Mouse (Mus musculus): ENCODE data around the gene Tssk4. TPM values are rescaled to one million over a fixed set of nuclear protein-coding genes. Genes with fewer than 3 reads are reported as not detected.

Gene Tssk4
- polyA plus RNA-seq (2012; ENCODE audit: insufficient read depth, insufficient read length, missing spikeins), result not detected in 2 replicates

DNA sequence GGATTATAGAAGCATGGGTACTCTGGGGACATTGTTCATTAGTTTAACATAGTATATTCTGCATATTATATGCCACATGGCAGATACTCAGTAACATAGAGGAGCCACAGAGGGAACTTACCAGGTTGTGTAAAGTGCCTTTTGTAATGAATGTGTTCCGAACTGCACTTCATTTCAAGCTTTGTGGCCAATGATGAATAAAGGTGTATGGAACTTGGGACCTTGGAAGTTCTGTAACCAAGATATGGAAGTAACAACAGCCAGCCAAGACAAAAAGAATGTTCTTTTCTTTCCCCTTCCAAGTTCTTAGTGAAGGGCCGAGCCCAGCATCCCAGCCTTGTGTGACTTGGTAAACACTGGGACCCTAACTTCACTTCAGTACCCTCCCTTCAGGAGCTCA, at the start of gene Tssk4:
Gene Tssk4 (plus strand): TSS at position 301 of the 400 bp plus-strand sequence.
- Histone ChIP-seq H3K4me1 (ENCODE audit: control insufficient read depth, insufficient read depth, insufficient read length, low read length) (no peaks in the 10 kb centered on the region), H3K4me3 (ENCODE audit: insufficient read depth, low read depth, low read length) (no peak within 1 kb of the TSS), H3K27ac (replicated peaks; ENCODE audit: low read depth, low read length) (no peak within 1 kb of the TSS)

DNA sequence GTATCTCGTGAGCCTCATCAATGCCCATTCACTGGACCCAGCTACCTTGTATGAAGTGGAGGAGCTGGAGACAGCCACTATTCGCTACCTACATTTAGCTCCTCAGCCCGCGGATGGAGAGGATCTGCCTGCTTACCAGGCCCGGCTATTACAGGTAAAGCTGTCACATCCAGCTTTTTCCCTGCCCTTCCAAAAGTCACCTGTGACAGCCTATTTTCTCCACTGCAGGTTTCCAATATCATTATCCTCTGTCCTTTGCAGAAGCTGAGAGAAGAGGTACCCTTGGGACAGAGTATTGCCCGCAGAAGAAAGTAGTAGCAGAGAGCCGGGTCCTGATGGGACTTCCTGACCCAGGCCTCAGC, 46.7 kb upstream of the Tssk4 start, which contains the start of gene Irf9:
Gene Irf9 (plus strand): TSS at position 301 of the 362 bp plus-strand sequence.
- Histone ChIP-seq H3K27ac (replicated peaks; ENCODE audit: low read depth, low read length) (peak within 1 kb of the TSS; percentile 91), H3K4me1 (ENCODE audit: control insufficient read depth, insufficient read depth, insufficient read length, low read length) (no peaks in the 10 kb centered on the region)

DNA sequence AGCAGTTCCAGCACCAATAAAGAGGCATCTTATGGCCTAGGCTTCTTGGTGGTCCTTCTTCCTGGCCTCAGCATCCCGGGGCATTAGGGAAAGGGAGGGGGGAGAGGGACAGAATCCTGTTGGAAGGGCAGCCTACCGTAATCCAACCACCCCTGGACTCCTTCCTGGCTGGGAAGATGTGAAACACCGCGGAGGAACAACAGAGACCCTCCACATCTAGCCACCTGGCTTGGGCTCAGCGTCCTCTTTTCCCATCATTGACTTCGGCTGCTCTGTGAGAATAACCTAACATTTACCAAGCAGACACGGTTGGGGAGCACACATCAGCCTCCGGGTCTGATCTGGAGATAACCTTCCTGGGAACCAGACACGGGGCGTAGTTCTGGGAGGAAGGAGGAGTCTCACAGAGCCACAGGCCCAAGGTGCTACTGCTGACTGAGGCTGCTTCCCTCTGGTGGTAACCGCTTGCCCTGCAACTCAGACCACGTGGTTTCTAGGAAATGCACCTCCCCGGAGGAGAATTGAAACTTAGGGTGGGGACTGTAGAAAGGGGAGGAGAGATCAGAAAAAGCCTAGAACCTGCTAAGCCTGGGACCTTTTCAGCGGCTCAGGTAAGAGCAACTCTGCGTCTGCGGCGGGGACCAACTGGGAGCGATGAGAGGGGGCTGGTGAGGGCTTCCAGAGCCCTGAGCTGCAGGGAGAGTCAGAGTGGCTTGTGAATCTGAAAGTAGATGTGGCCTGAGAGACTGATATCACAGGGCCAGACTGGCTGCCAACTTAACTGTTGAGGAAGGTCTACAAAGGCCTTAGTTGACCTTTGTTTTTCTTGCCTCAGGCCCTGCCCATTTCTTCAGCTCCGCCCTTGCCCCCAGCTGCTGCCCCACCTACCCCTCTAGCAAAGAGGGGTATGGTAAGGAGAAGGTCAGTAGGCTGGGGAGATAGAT, 46.1 kb upstream of the Tssk4 start:
- no peaks in the 10 kb centered on the region for H3K4me1 ChIP-seq (ENCODE audit: control insufficient read depth, insufficient read depth, insufficient read length, low read length)
- H3K27ac ChIP-seq (replicated peaks; ENCODE audit: low read depth, low read length), result peak overlapping the region; percentile 91
- peak overlapping the region; percentile 73 for H3K4me3 ChIP-seq (ENCODE audit: insufficient read depth, low read depth, low read length)

More for the DNA sequence above, 46.7 kb upstream of the Tssk4 start, which contains the start of gene Irf9:
- peak within 1 kb of the TSS; percentile 73 for H3K4me3 ChIP-seq (ENCODE audit: insufficient read depth, low read depth, low read length)

DNA sequence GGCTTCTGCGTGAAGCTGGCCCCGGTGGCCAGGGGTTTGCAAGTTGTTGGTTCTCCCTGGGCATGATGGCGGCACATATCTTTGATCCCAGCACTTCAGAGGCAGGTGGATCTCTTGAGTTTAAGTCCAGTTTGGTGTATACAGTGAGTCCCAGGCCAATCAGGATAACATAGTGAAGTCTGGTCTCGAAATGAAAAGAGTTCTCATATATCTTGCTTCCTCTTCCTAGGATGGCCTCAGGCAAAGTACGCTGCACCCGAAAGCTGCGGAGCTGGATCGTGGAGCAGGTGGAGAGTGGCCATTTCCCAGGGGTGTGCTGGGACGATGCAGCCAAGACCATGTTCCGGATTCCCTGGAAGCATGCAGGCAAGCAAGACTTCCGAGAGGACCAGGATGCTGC, 45.2 kb upstream of the Tssk4 start:
- peak overlapping the region; percentile 73 for H3K4me3 ChIP-seq (ENCODE audit: insufficient read depth, low read depth, low read length)
- H3K4me1 ChIP-seq (ENCODE audit: control insufficient read depth, insufficient read depth, insufficient read length, low read length), result no peaks in the 10 kb centered on the region
- H3K27ac ChIP-seq (replicated peaks; ENCODE audit: low read depth, low read length), result peak overlapping the region; percentile 91

DNA sequence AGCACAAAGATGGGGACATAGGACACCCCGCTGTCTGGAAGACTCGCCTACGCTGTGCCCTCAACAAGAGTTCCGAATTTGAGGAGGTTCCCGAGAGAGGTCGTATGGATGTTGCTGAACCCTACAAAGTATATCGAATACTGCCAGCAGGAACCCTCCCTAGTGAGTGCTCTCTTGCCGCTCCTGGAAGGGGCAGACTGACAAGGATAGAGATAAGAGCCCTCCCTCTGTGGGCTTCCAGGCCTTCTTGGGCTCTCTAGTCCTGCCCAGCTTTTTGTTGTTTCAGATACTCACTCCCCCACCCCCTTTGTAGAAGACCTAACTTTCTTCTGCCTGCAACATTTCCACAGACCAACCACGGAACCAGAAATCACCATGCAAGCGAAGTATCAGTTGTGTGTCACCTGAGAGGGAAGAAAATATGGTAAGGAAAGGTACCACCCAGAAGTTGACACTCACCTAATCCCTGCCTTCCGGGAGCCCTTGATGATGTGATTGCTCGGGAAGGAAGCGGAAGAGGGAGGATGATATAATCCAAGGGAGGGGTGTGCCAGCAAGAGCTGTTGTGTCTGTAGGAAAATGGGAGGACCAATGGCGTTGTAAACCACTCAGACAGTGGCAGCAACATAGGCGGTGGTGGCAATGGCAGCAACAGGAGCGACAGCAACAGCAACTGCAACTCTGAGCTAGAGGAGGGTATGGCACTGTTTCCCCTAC, 44.1 kb upstream of the Tssk4 start:
- H3K4me1 ChIP-seq (ENCODE audit: control insufficient read depth, insufficient read depth, insufficient read length, low read length), result no peaks in the 10 kb centered on the region
- H3K27ac ChIP-seq (replicated peaks; ENCODE audit: low read depth, low read length), result no peak overlapping the region
- no peak overlapping the region for H3K4me3 ChIP-seq (ENCODE audit: insufficient read depth, low read depth, low read length)

DNA sequence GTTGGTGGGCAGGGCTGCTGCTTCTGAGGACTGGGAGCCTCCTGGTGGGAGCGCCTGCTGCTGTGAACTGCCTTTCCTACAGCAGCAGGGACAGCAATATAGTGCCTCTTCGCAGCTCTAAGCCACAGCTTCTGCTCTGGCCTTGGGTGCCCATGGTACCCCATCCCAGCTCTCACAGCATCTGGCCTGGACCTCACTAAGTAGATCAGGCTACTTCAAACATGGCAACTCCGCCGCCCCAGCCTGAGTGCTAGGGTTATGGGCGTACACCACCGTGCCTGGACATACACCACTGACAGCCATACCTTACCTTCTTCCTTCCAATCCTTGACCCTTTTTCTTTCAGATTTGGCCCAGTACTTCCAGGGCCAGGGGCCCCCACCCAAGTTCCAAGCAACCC, 41.6 kb upstream of the Tssk4 start:
- H3K4me3 ChIP-seq (ENCODE audit: insufficient read depth, low read depth, low read length), result no peak overlapping the region
- no peak overlapping the region for H3K27ac ChIP-seq (replicated peaks; ENCODE audit: low read depth, low read length)
- H3K4me1 ChIP-seq (ENCODE audit: control insufficient read depth, insufficient read depth, insufficient read length, low read length), result no peaks in the 10 kb centered on the region

DNA sequence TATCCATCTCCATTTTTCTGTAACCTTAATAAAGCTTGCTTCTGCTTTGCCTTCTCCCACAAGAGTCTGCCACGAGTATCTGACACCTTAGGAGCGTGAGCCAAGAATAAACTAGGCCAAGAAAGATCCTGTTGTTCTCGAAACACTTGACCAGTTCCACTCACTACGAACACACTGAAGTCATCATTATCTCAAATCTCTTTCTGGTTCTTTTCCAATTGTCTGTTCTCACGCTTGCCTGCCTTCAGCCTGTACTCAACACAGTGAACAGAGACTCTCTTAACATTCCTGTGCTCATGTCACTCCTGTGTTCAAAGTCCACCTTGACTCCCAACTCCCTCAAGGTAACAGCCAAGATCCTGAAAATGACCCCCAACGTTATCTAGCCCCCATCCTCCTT, 36.6 kb upstream of the Tssk4 start:
- H3K4me1 ChIP-seq (ENCODE audit: control insufficient read depth, insufficient read depth, insufficient read length, low read length), result no peaks in the 10 kb centered on the region
- H3K27ac ChIP-seq (replicated peaks; ENCODE audit: low read depth, low read length), result no peak overlapping the region
- no peak overlapping the region for H3K4me3 ChIP-seq (ENCODE audit: insufficient read depth, low read depth, low read length)

DNA sequence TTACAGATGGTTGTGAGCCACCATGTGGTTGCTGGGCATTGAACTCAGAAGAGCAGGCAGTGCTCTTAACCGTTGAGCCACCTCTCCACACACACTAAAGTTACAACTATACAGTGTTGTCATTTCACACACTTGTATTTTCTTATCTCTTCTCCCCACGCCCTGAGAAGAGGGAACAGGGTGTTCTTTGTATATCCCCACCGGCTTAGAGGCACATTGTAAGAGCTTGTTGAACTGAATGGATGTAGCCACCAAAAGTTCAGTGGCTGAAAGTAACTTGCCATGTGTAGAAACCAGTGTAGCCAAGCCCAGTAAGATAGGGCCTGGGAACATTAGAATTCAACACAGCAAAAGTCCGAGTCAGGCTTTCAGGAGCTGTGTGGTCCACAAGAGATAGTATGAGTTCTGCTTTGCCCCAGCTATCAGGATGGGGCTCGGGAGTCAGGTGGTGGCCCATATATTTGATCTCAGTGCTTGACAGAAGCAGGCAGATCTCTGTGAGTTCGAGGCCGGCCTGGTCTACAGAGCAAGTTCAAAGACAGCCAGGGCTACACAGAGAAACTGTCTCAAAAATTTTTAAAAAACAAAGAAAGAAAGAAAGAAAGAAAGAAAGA, 35.3 kb upstream of the Tssk4 start:
- no peak overlapping the region for H3K27ac ChIP-seq (replicated peaks; ENCODE audit: low read depth, low read length)
- H3K4me1 ChIP-seq (ENCODE audit: control insufficient read depth, insufficient read depth, insufficient read length, low read length), result no peaks in the 10 kb centered on the region
- no peak overlapping the region for H3K4me3 ChIP-seq (ENCODE audit: insufficient read depth, low read depth, low read length)

DNA sequence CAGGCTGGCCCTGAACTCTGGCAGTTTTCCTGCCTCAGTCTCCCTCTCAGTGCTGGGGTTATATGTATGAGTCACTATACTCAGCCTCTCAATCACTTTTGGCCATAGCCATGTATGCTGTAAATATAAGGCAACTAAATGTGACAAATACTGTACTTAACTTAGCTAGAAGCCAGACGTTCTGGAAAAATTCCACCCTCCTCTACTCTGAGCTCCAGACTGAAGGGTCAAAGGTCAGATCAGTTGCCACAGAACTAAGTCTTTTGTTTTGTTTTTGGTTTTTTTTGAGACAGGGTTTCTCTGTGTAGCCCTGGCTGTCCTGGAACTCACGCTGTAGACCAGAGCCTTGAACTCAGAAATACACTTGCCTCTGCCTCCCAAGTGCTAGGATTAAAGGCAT, 34.1 kb upstream of the Tssk4 start:
- H3K4me3 ChIP-seq (ENCODE audit: insufficient read depth, low read depth, low read length), result no peak overlapping the region
- no peak overlapping the region for H3K27ac ChIP-seq (replicated peaks; ENCODE audit: low read depth, low read length)
- H3K4me1 ChIP-seq (ENCODE audit: control insufficient read depth, insufficient read depth, insufficient read length, low read length), result no peaks in the 10 kb centered on the region

DNA sequence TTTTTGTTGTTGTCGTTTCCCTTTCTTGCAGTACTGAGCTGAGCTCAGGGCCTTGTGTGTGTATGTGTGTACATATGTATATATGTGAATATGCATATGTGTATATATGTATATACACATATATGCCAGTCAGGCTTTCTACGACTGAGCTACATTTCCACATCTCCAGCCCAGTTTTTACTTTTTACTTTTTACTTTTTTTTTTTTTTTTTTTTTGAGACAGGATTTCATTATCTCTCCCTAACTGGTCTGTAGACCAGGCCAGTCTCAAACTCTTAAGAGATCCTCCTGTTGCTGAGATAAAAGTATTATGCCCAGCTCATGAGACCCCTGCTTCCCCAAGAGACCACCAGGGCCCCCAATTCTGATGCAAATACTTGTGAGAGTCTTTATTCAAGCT, 33.1 kb upstream of the Tssk4 start:
- Histone ChIP-seq H3K4me3 (ENCODE audit: insufficient read depth, low read depth, low read length) (no peak overlapping the region), H3K27ac (replicated peaks; ENCODE audit: low read depth, low read length) (no peak overlapping the region), H3K4me1 (ENCODE audit: control insufficient read depth, insufficient read depth, insufficient read length, low read length) (no peaks in the 10 kb centered on the region)

DNA sequence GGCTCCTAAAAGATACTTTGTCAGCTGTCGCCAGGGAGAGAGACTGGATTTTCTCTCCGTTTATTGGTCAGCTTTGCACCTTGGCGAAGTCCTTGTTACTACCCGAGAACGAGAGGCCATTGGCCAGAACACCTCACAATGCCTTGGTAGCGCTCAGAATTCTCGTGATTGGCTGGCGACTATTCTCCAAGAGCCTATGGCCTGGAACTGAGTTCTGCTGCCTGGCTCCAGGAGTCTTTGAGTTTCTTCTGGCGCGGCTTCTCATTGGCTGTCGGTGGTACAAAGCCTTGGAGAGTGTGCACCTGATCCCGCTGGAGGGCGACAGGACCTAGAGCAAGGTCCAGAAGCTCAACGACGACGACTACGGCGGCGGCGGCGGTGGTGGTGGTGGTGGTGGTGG, 32.2 kb upstream of the Tssk4 start, which contains the start of gene Rec8:
Gene Rec8 (plus strand): TSS at position 216 of the 400 bp plus-strand sequence.
- Histone ChIP-seq H3K27ac (replicated peaks; ENCODE audit: low read depth, low read length) (no peak within 1 kb of the TSS), H3K4me1 (ENCODE audit: control insufficient read depth, insufficient read depth, insufficient read length, low read length) (no peaks in the 10 kb centered on the region), H3K4me3 (ENCODE audit: insufficient read depth, low read depth, low read length) (no peak within 1 kb of the TSS)

DNA sequence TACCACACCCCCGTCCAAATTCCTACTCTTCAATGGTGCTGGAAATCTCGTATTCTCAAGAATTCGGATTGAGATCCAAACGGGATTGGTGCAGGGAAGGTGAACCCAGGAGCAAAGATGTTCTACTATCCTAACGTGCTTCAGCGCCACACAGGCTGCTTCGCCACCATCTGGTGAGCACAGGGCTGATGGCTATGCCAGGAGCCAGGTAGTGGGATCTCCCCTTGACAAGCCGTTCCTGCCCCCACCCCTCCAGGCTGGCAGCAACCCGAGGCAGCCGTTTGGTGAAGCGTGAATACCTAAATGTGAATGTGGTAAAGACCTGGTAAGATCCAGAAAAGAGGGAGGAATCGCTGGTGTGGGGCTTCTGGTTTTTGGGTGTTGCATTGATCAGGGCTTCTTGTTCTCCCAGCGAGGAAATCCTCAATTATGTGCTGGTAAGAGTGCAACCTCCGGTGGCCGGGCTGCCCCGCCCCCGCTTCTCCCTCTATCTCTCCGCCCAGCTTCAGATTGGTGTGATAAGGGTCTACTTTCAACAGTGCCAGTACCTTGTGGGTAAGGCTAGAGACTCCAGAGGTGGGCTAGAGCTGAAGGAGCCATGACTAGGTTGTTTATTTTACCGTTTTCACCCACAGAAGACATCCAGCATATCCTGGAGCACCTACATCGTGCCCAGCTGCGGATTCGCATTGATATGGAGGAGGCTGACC, 31.3 kb upstream of the Tssk4 start:
- no peaks in the 10 kb centered on the region for H3K4me1 ChIP-seq (ENCODE audit: control insufficient read depth, insufficient read depth, insufficient read length, low read length)
- no peak overlapping the region for H3K27ac ChIP-seq (replicated peaks; ENCODE audit: low read depth, low read length)
- H3K4me3 ChIP-seq (ENCODE audit: insufficient read depth, low read depth, low read length), result no peak overlapping the region

DNA sequence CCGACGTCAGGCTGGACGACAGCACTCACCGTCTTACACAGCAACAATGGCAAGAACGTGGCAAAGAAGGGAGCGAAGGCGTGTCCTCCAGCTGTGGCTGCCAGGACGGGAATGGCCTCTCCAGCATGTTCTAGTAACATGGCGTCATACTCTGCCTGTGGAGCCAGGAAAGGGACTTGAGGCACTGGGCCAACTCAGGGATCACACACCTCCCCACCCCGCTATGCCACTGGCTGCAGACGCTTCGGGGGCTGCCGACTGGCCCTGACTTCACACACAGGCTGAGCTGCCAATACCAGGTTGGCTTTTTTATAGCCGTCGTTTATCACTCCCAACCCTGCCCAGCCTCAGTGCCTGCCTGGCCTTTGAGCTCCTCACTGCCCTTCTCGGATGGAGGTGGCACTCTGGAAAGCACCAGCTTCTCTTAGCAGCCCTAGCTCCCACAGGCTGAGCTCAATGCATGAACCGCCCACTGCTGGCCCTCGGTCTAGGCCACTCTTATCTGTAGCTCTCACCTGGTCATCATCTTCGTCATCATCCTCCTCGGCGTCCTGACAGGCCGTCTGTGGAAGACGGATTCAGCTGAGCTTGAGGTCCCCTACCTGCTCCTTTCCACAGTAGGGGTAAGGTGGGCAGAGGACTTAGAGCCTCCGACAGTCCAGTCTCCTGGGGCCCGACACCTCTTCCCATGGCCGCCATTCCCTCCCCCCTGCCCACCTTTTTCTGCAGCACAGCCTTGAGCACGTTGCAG, 21.7 kb upstream of the Tssk4 start:
- Histone ChIP-seq H3K4me1 (ENCODE audit: control insufficient read depth, insufficient read depth, insufficient read length, low read length) (no peaks in the 10 kb centered on the region), H3K4me3 (ENCODE audit: insufficient read depth, low read depth, low read length) (no peak overlapping the region), H3K27ac (replicated peaks; ENCODE audit: low read depth, low read length) (no peak overlapping the region)

DNA sequence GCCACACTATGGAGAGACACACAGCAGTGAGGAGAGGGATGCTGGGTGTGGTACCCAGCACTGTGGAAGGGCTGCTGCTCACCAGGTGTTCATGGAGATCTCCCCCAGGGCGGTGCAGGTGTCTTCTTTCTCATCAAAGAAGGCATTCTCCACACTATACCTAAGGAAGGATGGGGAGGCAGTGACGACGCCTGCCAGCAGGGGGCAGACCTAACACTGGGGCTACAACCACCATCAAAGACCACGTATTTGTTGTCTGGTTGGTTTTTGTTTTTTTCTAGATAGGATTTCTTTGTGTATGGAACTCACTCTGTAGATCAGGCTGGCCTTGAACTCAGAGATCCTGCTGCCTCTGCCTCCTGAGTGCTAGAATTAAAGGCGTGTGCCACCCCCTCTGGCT, 20.7 kb upstream of the Tssk4 start:
- Histone ChIP-seq H3K4me3 (ENCODE audit: insufficient read depth, low read depth, low read length) (no peak overlapping the region), H3K27ac (replicated peaks; ENCODE audit: low read depth, low read length) (no peak overlapping the region), H3K4me1 (ENCODE audit: control insufficient read depth, insufficient read depth, insufficient read length, low read length) (no peaks in the 10 kb centered on the region)

Data from brown adipose tissue, adult 24 weeks (tissue).